Mouse (Mus musculus) forebrain, postnatal 0 days (tissue): ENCODE data around the gene Lrmp. TPM values are rescaled to one million over a fixed set of nuclear protein-coding genes. Genes with fewer than 3 reads are reported as not detected.

Source experiments
- ATAC-seq: fragments of 200-750 bp; cut with Nextera tagmentation; 2 replicates; pipeline ENCODE4 v1.8.0; 2017; ENCODE audit warnings: mild to moderate bottlenecking, moderate library complexity
- DNase-seq: peaks from one replicate; pipeline ENCODE4 v3.0.0-alpha.2; 2015
- H3K27ac ChIP-seq: fragments of 300-500 bp; sonication (generic); 2 replicates; pipeline ENCODE4 v1.5.1; 2014; ENCODE audit warnings: low read depth, mild to moderate bottlenecking, antibody characterized with exemption, low read length, moderate library complexity, mixed read lengths
- H3K27me3 ChIP-seq: fragments of 300-500 bp; sonication (generic); 2 replicates; pipeline ENCODE4 v1.6.1; 2014; ENCODE audit warnings: mild to moderate bottlenecking, low read length, mixed read lengths; ENCODE audit not compliant: insufficient read depth
- H3K36me3 ChIP-seq: fragments of 300-500 bp; sonication (generic); 2 replicates; pipeline ENCODE4 v1.6.1; 2014; ENCODE audit warnings: mild to moderate bottlenecking, moderate library complexity; ENCODE audit not compliant: insufficient read depth
- H3K4me1 ChIP-seq: fragments of 300-500 bp; sonication (generic); 2 replicates; pipeline ENCODE4 v1.6.1; 2014; ENCODE audit warnings: antibody characterized with exemption; ENCODE audit not compliant: insufficient read depth
- H3K4me2 ChIP-seq: fragments of 300-500 bp; sonication (generic); 2 replicates; pipeline ENCODE4 v1.6.1; 2014; ENCODE audit warnings: low read depth, mild to moderate bottlenecking, moderate library complexity
- H3K4me3 ChIP-seq: fragments of 300-500 bp; sonication (generic); 2 replicates; pipeline ENCODE4 v1.5.1; 2014; ENCODE audit warnings: low read depth, low read length, mixed read lengths
- H3K9ac ChIP-seq: fragments of 300-500 bp; sonication (generic); 2 replicates; pipeline ENCODE4 v1.6.1; 2014; ENCODE audit warnings: mild to moderate bottlenecking
- H3K9me3 ChIP-seq: fragments of 300-500 bp; sonication (generic); 2 replicates; pipeline ENCODE4 v1.6.1; 2016; ENCODE audit warnings: low read length
- CTCF ChIP-seq: sonication (generic); IDR thresholded peaks from 2 replicates; pipeline ENCODE4 v1.5.1; 2016; ENCODE audit warnings: antibody characterized with exemption, control low read depth, low read depth
- WGBS: fragments of 180-500 bp; shearing (Covaris S2); extraction: QIAGEN DNeasy Blood & Tissue Kit; methylation state at CpG from one replicate; pipeline ENCODE4 v1.1.7; 2014; 5-methylcytosine and 5-hydroxymethylcytosine counted together
- polyA plus RNA-seq: library from polyadenylated mRNA; unstranded; fragments of >200 nt; fragmentation: Nextera tagmentation; extraction: Ambion mirVana; gene quantifications from 2 replicates; pipeline ENCODE4 v1.2.1, GENCODE M21; 2015
- total RNA-seq: library from RNA; depleted of rRNA; stranded (reverse); fragments of >200 nt; gene quantifications from 2 replicates; pipeline ENCODE4 v1.2.3, GENCODE M21; 2014

Gene Lrmp
- total and polyA plus RNA-seq, 2 experiments from 2014 or later = 0.80 to 1.3 TPM

GRCm38 (mm10) chr6:145179665-145180064, 64.2 kb downstream of the Lrmp start:
- ATAC-seq (no peak; the same call in 1 of the 2 replicates), DNase-seq (peak; percentile 45)
- H3K36me3 ChIP-seq = no peaks in the 10 kb centered on the region
- TF ChIP-seq CTCF = peak; percentile 70
- H3K9ac ChIP-seq = no peak overlapping the region
- H3K27me3 ChIP-seq = peaks cover 8% of the 10 kb centered on the region; the same call in 1 of the 2 replicates
- 27% methylated on average over 6 of the region's 6 CpGs for WGBS
- no peaks in the 10 kb centered on the region for H3K9me3 ChIP-seq
- H3K4me1 ChIP-seq = no peaks in the 10 kb centered on the region
- H3K27ac ChIP-seq = no peak overlapping the region
- no peak overlapping the region for H3K4me3 ChIP-seq
- no peak overlapping the region for H3K4me2 ChIP-seq

DNA sequence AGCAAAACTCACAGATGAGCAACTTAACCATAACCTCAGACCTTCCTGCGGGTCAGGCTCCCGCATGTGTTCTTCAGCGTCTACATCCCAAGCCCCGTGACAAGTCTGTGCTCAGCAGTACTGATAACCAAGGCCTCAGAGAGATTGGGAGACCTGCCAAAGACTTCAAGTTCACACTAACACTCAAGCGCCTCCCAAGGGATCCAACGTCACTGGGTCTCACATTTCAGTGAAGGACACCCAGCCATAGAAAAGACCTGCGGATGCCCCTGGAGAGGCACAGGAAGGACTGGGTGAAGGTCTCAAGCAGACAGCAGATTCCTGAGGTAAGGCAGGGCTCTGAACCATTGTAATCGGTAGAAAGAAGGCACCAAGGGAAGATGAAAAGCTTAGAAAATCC, 66.6 kb downstream of the Lrmp start:
- Histone ChIP-seq H3K27me3 (no peaks in the 10 kb centered on the region), H3K9me3 (no peaks in the 10 kb centered on the region), H3K4me3 (no peak overlapping the region), H3K9ac (no peak overlapping the region), H3K4me2 (no peak overlapping the region), H3K27ac (no peak overlapping the region), H3K36me3 (no peaks in the 10 kb centered on the region), H3K4me1 (no peaks in the 10 kb centered on the region)
- no peak for TF ChIP-seq CTCF
- DNase-seq (no peak), ATAC-seq (no peak)
- 76% methylated on average over 8 of the region's 8 CpGs for WGBS

- no peak for DNase-seq
- 70% methylated on average over 1 of the region's 1 CpGs for WGBS
- no peak for TF ChIP-seq CTCF
- H3K4me1 ChIP-seq = no peaks in the 10 kb centered on the region
- no peak for ATAC-seq
- H3K4me2 ChIP-seq = no peak overlapping the region
- H3K9ac ChIP-seq = 0 out of 2 replicates have a peak overlapping the region, but pooled peaks have one; percentile 4
- no peaks in the 10 kb centered on the region for H3K9me3 ChIP-seq
- H3K27ac ChIP-seq = no peak overlapping the region
- no peaks in the 10 kb centered on the region for H3K27me3 ChIP-seq
- no peaks in the 10 kb centered on the region for H3K36me3 ChIP-seq
- H3K4me3 ChIP-seq = no peak overlapping the region
These were observed 70.6 kb downstream of the Lrmp start for GRCm38 (mm10) chr6:145186096-145186495.

- DNase-seq (peak; percentile 73), ATAC-seq (peak; percentile 92)
- Histone ChIP-seq H3K4me2 (peak overlapping the region; percentile 38), H3K9me3 (no peaks in the 10 kb centered on the region), H3K27me3 (no peaks in the 10 kb centered on the region), H3K36me3 (no peaks in the 10 kb centered on the region), H3K4me1 (no peaks in the 10 kb centered on the region), H3K9ac (peak overlapping the region; percentile 45; the same call in 1 of the 2 replicates), H3K27ac (peak overlapping the region; percentile 66), H3K4me3 (peak overlapping the region; percentile 22)
- peak; percentile 16; the same call in 1 of the 2 replicates for TF ChIP-seq CTCF
- 61% methylated on average over 27 of the region's 27 CpGs for WGBS
These were observed 71.9 kb downstream of the Lrmp start for GRCm38 (mm10) chr6:145187093-145188088.

GRCm38 (mm10) chr6:145193038-145193437, 77.6 kb downstream of the Lrmp start:
- no peak overlapping the region for H3K27ac ChIP-seq
- no peak overlapping the region for H3K4me2 ChIP-seq
- no peaks in the 10 kb centered on the region for H3K9me3 ChIP-seq
- no peak overlapping the region for H3K4me3 ChIP-seq
- DNase-seq = no peak
- no peak for TF ChIP-seq CTCF
- H3K36me3 ChIP-seq = no peaks in the 10 kb centered on the region
- H3K4me1 ChIP-seq = no peaks in the 10 kb centered on the region
- WGBS = 84% methylated on average over 3 of the region's 3 CpGs
- ATAC-seq = no peak
- H3K9ac ChIP-seq = no peak overlapping the region
- H3K27me3 ChIP-seq = no peaks in the 10 kb centered on the region

- 84% methylated on average over 11 of the region's 11 CpGs for WGBS
- no peak for TF ChIP-seq CTCF
- no peak for ATAC-seq
These were observed 78.0 kb downstream of the Lrmp start for GRCm38 (mm10) chr6:145193446-145193845.

More at GRCm38 (mm10) chr6:145193446-145193845, 78.0 kb downstream of the Lrmp start:
- Histone ChIP-seq H3K36me3 (no peaks in the 10 kb centered on the region), H3K9ac (no peak overlapping the region), H3K9me3 (no peaks in the 10 kb centered on the region), H3K4me3 (no peak overlapping the region), H3K27ac (no peak overlapping the region), H3K27me3 (no peaks in the 10 kb centered on the region), H3K4me2 (no peak overlapping the region), H3K4me1 (no peaks in the 10 kb centered on the region)
- no peak for DNase-seq
